Mouse (Mus musculus) adrenal gland, adult (tissue): Measurements from ENCODE around the gene Ak5.
"Not testable (repeated sequence)": the region's sequence is repeated elsewhere in the genome, so short reads cannot be mapped to it uniquely, and the experiment has no call there.

Source experiments
- DNase-seq, 2 experiments: peaks; one replicate each; pipeline ENCODE4 v3.0.0; 2022 to 2023; ENCODE audit warnings: low spot score in 1 of 2; ENCODE audit not compliant: inconsistent age in 2 of 2

Ak5 gene

GRCm38 (mm10) chr3:152478599-152479435 lies 189.3 kb downstream of the Ak5 start:
- DNase-seq = peak; percentile 58 to 83

DNA sequence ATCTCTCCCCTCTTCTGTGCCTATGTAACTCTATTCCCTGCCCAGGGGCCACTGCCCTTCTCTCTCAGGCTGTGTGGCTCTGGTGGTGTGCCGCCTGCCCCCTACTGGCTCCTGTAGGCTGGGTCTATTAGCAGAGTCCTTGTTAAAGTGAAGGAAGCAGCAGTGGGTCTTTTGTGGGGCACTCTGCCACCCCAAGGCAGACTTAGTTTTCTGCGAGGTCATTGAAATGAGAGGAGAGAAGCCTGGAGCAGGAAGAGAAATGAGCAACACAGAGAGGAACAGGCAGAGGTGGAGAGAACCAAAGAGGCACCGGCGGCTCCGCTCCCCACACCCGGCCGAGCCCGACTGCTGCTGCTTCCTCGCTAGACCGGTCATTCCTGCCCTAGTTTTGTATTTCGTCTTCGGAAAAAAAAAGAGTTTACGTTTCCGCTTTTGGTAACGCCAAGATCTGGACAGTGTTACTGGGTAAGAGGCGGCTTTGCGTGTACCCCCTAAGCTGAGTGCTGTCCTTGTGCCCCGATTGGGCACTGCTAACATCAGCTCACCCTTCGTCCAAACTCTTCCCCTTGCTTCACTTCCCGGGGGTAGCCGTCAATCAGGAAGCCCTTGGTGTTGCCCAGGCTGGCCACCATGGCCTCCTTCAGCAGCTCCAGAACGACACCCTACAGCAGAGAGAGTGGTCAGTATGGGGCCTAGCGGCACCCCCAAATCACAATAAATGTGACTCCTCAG lies 190.2 kb downstream of the Ak5 start:
- DNase-seq = peak; percentile 79 to 90

- no peak for DNase-seq
Measured at GRCm38 (mm10) chr3:152475894-152476293, 192.3 kb downstream of the Ak5 start.

DNA sequence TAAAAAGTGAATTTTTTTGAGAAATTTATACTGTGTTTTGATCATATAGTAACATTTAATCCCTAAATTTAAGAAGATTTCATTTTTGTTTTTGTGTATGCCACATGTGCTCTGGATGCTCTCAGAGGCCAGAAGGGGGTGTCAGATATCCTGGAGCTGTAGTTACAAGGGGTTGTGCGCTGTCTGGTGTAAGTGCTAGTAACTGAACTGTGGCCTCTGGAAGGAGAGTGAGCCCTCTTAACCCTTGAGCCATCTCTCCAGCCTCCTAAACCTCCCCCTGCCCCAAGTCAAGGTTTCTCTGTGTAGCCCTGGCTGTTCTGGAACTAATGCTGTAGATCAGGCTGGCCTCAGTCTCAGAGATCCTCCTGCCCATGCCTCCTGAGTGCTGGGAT lies 192.9 kb downstream of the Ak5 start:
- DNase-seq = no peak

DNA sequence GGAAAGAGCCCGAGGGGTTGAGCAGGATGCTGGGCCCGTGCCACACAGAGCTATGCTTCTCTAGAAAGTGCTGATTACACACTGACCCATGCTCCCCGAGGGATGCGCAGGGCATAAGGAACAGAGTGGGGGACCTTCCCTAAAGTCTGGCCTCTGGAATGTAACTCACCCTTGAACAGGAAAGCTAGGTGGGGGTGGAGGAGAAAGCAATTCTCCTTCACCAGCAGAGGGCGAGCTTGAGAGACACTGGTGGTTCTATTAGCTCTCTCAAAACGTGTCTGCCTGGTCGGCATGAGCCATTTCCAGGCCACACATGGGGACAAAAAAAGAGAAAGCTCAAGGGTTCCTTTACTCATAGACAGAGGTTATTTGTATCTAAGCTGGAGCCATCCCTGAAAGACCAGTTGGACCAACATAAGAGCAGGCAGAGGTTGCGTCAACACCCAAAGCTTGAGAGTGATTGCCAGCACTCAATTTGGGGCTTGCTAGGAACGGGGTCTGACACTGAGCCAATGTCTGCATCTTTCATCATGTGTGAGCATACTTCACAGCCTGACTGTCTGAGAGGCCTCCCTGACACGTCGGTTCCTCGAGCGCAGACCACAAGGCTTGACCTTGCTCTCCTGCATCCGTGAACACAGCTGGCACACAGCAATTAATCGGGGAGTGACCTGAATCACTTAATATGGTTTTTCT lies 193.4 kb downstream of the Ak5 start:
- DNase-seq = peak; percentile 54 to 81

DNA sequence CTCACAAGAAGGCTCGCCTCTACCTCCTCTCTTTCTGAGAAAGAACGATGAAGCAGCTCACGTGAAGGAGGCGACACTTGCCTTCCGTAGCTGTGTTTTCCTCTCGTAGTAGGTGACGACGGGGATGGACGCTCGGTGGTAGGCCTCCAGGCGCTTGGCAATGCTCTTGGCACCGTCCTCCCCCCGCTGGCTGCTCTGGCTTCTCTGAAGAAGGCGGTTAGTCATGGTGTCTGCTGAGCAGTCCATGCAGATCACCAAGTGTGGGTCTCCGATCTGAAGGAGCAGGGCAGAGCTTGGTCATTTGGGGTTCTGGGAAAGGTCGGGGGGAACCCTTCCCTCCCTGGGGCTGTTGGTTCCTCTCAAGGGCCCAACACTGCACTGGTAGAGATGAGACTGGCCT lies 195.5 kb downstream of the Ak5 start:
- DNase-seq = no peak

GRCm38 (mm10) chr3:152470347-152470746 lies 197.8 kb downstream of the Ak5 start:
- DNase-seq = no peak

DNA sequence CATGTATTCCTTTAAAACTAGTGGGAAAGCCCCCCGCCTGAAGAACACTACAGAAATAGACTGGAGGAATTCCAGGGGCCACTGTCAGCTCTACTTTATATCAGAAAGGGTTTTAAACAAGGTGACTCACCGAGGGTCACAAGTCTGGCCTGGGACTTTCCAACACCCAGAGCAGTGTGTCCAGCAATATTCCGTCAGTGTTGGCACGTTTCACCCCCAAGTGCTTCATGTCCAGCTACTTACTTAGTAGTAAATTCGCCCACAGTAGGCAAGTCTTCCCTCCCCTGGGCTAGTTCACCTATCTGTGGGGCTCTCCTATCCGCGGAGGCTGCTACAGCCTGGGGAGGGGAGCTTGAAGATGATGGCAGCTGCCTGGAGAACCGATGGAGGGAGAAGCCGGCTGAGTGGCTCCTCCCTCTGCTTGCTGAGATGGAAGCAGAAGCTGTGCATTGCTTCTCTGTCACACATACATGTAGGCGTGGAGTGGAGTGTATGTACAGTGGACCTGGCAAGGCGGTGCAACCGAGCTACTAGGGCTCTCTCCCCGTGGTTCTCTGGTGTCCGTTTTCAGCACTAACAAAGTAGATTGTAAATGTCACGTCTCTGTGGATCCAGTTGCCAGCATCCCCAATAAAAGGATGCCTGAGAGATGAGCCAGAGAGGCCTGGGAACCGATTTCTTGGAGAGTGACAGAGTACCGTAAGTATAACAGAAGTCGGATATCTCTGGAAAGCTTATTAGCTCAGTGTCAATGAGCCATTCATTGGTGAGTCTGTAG lies 198.5 kb downstream of the Ak5 start:
- peak in 1 of 2 experiments; percentile 45 for DNase-seq

GRCm38 (mm10) chr3:152468569-152469041 lies 199.6 kb downstream of the Ak5 start:
- DNase-seq = no peak

GRCm38 (mm10) chr3:152468032-152468431 lies 200.1 kb downstream of the Ak5 start:
- DNase-seq = no peak

GRCm38 (mm10) chr3:152467312-152467711 lies 200.8 kb downstream of the Ak5 start:
- no peak for DNase-seq

- no peak for DNase-seq
Measured at GRCm38 (mm10) chr3:152466849-152467248, 201.3 kb downstream of the Ak5 start.

GRCm38 (mm10) chr3:152465338-152465737 lies 202.8 kb downstream of the Ak5 start:
- no peak for DNase-seq

GRCm38 (mm10) chr3:152464462-152464861 lies 203.7 kb downstream of the Ak5 start:
- no peak for DNase-seq

DNA sequence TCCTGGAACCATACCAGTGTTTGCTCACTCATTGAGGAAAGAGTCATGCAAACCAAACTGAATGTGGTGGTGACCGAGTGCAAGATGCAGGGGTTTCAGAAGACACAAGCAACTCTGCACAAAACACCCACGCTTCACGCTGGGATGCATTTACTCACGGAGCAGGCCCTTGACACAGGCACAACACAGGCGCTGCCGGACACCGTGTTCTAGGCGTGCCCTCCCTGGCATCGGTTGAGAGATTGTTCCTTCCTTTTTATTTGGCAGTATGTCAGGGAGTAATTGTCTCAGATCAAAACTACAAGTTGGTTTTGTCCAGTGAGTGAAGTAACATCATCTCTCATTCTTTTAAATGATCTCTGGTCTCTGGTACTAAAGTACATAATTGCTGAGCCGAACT lies 205.3 kb downstream of the Ak5 start:
- no peak for DNase-seq

DNA sequence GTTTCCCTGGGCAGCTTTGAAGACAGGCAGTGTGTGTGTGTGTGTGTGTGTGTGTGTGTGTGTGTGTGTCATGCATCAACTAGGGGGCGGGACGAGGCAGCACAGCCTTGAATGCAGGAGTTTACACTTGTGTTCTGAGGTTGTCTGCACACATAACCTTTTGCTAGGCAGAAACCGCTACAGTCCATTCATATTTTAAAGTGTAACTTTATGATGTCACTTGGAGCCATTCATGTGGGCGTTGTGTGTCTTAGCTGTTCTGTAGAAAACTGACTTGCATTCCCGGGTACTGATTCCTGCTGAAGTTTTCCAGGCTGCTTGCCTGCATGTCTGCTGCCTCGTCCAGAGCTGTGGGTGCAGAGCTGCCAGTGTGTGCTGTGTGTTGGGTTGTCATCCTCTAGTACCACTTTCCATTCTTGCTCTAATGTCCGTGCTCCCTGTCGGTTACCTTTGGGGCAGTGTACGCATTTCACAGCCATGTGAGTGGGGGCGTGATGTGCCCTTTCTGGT lies 206.1 kb downstream of the Ak5 start:
- DNase-seq = no peak

- no peak for DNase-seq
Measured at GRCm38 (mm10) chr3:152460802-152461201, 207.4 kb downstream of the Ak5 start.

GRCm38 (mm10) chr3:152458875-152459274 lies 209.3 kb downstream of the Ak5 start:
- DNase-seq = not testable (repeated sequence)

DNA sequence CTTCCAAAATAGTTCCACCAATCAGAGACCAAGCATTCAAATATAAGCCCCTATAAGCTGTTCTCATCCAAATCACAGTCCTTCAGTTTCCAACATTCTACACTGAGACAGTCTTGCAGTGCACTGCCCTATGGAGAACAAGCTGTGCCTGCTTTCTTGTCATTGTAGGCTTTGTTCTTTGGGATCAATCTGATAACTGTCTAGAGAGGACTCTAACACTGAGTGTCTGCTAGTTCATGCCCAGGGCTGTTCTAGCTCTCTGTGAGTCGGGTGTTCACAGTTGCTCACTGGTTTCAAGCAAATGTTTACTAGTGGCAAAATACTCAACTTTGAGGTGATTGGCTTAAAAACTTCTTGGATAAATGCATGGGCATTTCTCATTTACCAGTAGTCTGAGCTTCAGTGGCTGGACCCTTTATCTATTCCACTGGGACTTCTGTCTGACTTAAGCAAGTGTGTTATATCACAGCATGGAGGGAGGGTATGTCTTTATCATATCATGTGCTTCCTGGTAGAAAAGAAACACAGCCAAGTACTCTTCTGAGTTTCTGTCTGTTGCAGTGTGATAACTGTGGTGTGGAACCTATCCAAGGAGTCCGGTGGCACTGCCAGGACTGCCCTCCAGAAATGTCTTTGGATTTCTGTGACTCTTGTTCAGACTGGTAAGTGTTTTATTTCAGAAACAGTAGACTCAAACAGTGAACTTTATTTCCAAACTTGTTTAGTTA lies 210.7 kb downstream of the Ak5 start:
- no peak for DNase-seq

DNA sequence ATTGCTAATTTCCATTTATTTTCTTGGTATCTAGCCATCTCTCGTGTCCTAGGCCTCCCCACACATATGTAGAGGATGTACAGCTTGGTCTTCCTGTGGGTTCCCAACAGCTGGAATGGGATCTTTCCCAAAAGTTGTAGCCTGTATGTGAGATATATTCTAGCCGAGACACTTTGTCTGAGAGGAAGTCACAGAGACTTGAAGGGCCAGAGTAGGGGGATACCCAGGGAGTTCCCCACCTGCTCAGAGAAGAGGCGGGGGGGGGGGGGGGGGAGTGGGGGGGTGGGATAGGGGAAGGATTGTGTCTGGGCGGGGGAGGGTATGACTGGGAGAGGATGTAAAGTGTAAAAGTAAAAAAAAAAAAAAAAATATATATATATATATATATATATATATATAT lies 215.0 kb downstream of the Ak5 start:
- DNase-seq = no peak
